Mouse (Mus musculus): ENCODE results near the gene Mettl17. TPM values are rescaled to one million over a fixed set of nuclear protein-coding genes. Genes with fewer than 3 reads are reported as not detected.
"Not testable (repeated sequence)": the region's sequence is repeated elsewhere in the genome, so short reads cannot be mapped to it uniquely, and the experiment has no call there.

Gene Mettl17
- total RNA-seq, 2 experiments from 2014 or later, result 30.5 to 36.3 TPM

DNA sequence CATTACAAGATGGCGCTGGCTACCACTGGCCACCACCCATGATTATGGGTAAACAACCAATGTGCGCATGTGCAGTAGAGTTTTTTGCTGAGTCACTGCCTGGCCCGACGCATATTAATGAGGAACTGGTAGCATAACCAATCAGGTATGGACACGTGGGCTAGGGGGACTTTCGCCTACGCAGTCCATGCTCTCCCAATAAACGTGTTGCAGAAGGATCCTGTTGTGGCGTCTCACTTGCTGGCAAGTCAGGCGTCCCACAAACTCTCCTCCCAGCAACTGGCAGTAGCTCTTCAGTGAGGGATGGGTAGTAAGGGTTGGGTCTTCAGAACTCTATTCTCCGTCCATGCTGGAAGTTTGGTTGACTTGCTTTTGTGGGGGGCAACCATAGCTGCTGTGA is 42.3 kb downstream of the Mettl17 start:
- not testable (repeated sequence) for DNase-seq (ENCODE audit: low spot score in 2 of 2)

DNA sequence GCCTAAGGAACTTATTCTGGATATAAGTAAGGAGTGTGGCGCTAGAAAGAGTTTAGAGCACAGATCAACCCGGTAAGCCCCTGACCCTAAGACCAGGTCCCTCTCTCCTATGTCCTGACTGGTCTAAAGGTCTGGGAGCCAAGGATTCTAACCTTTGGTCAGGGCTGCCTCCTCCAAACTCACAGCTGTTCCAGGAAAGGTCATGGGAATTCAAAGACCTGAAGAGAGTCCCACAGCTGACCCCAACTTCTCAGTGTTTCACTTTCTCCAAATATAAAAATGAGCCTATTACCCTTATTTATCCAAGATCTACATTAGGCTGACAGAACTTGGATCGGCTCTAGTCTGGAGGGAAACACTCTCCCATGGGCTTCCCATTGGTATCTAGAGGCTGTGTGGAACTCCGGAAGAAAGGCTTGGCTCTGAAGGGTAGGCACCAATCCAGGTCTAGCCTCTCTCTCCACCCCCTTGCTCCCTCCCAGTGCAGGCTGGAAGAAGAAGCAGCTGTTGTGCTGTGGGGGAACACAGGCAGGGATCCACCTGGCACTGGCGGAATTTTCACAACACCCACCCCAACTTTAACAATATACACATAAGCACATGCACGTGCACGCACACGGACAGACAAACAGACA is 44.8 kb downstream of the Mettl17 start:
- DNase-seq (ENCODE audit: low spot score in 2 of 2), result no peak

DNA sequence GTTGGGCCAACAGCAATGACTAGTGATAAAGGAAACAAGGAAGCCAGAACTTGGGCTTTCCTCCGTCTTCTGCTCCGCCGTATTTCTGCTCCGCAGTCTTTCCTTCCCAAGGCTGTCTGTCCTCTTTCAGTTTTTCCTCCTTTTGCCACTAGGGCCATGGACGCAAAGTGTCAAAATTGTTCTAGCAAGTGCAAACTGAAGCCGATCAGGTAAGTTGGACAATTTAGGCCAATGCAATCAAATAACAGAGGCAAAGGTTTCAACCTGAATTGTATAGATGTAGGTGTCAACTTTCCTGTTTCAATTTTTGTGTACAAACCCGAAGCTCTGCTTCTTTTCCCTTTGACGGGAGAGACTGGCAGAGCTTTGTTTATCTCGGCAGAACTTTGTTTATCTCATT is 45.3 kb downstream of the Mettl17 start:
- no peak for DNase-seq (ENCODE audit: low spot score in 2 of 2)

DNA sequence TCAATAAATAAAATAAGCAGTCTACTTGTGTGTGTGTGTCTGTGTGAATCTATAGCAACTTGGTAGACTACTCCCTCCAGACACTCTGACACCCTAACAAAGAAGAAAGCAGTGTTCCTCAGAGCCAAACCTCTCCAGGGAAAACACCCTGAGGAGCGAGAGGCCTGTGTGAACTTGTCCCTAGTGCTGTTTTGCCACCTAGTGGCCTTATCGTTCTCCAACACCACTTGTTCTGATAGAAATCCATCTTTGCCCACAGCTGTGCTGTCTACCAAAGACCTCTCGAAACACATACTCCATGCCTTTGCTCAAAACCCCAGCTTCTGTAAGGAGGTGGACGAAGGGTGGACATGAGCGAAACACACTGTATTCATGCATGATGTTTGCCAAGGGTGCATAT is 46.2 kb downstream of the Mettl17 start:
- DNase-seq (ENCODE audit: low spot score in 2 of 2), result peak in 1 of 2 experiments; percentile 52

DNA sequence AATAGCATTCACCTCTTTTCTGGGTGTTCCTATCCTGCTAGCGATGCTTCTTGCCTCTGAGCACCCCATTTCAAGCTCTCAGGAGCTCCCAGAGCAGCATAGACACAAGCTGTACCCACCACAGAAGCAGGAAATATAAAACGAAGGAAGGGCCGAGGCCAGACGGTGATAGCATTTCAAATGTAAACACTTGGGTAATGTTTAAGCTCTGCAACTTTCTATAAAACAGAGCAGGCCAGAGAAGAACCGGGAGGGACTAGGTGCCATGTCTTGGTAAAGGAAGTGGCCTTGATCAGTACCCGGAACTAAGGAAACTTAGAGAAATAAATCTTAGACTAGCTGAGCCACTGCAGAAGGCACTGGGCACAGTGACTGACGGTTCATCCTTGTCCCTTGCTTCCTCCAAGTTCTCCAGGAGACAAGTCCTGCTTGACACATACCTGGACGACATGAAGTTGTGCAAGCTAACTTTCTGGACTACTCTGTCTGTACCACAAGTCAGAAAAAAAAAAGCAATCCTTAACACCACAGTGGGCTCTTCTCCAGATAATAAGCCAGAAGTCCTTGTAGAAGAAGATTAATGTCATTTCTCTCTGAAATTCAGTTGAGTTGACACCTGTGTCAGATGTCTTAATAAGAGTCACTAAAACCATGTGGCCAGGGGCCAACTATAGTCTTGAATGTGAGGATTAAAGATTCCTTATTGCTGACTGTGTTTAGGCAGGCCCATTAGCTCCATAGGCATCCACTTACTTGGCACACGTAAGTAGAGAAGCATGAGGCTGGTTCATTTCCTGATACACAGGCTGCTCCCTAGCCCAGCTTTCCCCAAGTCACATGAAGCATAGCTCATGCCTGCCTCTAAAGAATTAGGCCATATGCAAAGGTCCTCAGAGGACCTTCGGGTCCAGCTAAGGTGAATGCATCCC is 47.7 kb downstream of the Mettl17 start:
- DNase-seq (ENCODE audit: low spot score in 2 of 2), result no peak

DNA sequence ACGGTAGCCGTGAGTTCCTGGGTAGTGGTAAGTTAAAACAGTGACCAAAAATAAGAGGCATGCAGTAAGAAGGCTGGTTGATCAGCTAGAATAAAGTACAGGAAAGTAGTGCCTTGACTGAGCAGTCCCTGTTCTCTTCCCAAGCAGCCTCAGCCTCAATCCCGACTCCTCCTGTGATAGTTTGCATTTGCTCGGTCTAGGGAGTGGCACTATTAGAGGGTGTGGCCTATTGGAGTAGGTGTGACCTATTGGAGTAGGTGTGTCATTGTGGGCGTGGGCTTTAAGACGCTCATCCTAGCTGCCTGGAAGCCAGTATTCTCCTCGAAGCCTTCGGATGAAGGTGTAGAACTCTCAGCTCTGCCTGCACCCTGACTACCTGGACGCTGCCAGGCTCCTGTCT is 54.4 kb downstream of the Mettl17 start:
- DNase-seq (ENCODE audit: low spot score in 2 of 2), result no peak

DNA sequence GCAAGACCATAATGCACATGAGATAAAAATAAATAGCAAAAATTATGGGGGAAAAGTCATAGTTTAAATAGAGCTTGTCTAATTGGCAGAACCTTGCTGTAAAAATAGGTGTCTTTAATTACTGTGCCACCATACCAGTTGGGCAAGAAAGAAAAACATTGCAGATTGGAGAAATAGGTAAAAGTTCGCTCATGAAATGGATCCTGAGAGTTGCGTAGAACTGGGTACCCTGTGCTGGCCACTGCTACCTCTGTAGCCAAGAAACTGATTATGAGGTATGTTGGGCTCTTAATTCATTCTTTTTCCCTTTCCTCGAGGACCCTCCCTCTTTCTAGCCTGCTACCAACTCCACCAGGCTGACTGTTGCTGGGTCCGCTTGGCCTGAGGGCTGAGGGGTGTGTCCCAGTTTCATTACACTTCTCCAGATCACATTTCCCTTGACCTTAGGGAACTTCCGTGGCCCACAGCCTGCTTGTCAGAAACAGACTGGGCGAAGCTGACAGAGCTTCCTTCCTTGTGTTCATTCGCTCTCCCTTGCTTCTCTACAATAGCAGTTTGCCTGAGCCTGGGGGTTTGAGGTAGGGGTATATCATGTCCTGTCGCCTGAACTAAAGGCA is 56.4 kb downstream of the Mettl17 start:
- DNase-seq (ENCODE audit: low spot score in 2 of 2), result no peak

DNA sequence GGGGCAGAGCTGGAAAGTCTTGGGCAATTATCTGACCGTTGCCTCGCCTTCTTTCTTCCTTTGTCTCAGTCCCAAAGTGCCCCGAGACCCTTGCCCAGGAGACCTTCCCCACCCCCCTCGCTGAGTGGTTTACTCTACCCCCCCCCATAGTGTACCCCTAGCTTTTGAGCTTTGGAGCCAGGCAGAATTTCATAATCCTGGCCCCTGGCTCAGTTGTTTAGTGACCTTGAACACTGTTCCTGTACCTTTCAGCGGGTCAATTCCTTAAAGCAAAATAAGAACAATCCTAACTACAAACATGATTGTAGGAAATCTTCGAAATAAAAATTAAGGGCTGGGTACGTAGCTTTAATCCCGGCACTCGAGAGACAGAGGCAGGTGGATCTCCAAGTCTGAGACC is 56.9 kb downstream of the Mettl17 start:
- DNase-seq (ENCODE audit: low spot score in 2 of 2), result no peak

DNA sequence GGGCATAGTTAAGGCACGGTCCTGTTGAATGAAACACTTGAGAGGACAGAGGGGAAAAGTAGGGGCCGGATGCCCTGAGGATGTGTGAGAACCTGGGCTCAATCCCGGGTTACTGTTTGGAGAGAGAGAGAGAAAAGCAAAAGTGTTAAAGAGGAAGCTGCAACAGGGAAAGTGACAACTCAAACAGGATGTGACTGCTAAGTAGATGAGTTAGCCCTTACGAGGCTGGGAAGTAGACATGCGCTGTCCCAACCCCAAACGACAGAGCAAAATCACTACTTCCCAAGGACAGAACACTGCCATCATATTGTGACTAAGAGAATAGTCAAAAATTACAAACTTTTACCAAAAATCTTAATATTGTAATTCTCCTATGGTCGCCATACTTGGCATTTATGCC is 57.6 kb downstream of the Mettl17 start:
- no peak for DNase-seq (ENCODE audit: low spot score in 2 of 2)

Small RNAs within 50 kb of the gene (microRNA-seq; reads per million reads assigned to microRNA genes)
- gene Gm27375 (ENCODE audit: borderline number of aligned reads in 2 of 2), result 0 reads per million in 2 experiments

Other genes starting within 250 kb of the Mettl17 start
- not detected for gene Gm4181, start 249.2 kb upstream of the Mettl17 start, total RNA-seq (2021)
- gene Gm17079, start 189.4 kb upstream of the Mettl17 start, total RNA-seq (2021), result not detected
- gene Gm5800, start 167.7 kb upstream of the Mettl17 start, total RNA-seq (2021), result not detected
- not detected for gene Ang4, start 111.3 kb upstream of the Mettl17 start, total RNA-seq (2021)
- gene AY358078, start 84.8 kb upstream of the Mettl17 start, total RNA-seq (2021), result not detected
- gene Ear6, start 31.1 kb upstream of the Mettl17 start, total RNA-seq (2021), result not detected
- gene Slc39a2, start 8.0 kb downstream of the Mettl17 start, total RNA-seq (2021), result 1 to 10 TPM in 1 of 2 experiments, under 1 TPM in 1; 0.56 to 1.3 TPM
- gene Ndrg2, start 29.3 kb downstream of the Mettl17 start, total RNA-seq (2021), result 100 to 1,000 TPM; 256 to 257 TPM
- not detected for gene Tppp2, start 33.6 kb downstream of the Mettl17 start, total RNA-seq (2021)
- not detected for gene Rnase13, start 37.9 kb downstream of the Mettl17 start, total RNA-seq (2021)
- gene Arhgef40, start 99.9 kb downstream of the Mettl17 start, total RNA-seq (2021), result 10 to 100 TPM; 37.8 to 39.7 TPM
- 1 to 10 TPM; 2.1 to 2.3 TPM for gene Tmem253, start 130.8 kb downstream of the Mettl17 start, total RNA-seq (2021)
- gene Zfp219, start 135.9 kb downstream of the Mettl17 start, total RNA-seq (2021), result 10 to 100 TPM; 53.9 to 61.2 TPM
- gene Olfr221, start 157.6 kb downstream of the Mettl17 start, total RNA-seq (2021), result not detected
- 100 to 1,000 TPM; 285 to 298 TPM for gene Hnrnpc, start 219.2 kb downstream of the Mettl17 start, total RNA-seq (2021)
- gene Rpgrip1, start 225.9 kb downstream of the Mettl17 start, total RNA-seq (2021), result 1 to 10 TPM in 1 of 2 experiments, under 1 TPM in 1; 0.35 to 1.3 TPM

All from adrenal gland, adult 18-20 months (tissue).